Mouse (Mus musculus) lung, embryonic 15.5 days (tissue): ENCODE measurements around the gene Zfp964. TPM values are rescaled to one million over a fixed set of nuclear protein-coding genes. Genes with fewer than 3 reads are reported as not detected.

Experiments
- polyA plus RNA-seq: library from polyadenylated mRNA; unstranded; fragments of >200 nt; fragmentation: Nextera tagmentation; extraction: Ambion mirVana; gene quantifications from 2 replicates; pipeline ENCODE4 v1.2.1, GENCODE M21; 2015

The Zfp964 gene
- polyA plus RNA-seq, 1 experiment from 2014 or later, result 1.9 TPM

Other genes with a start within 250 kb of the Zfp964 start
- not detected in 2 replicates for gene Gm9495, start 200.9 kb upstream of the Zfp964 start, polyA plus RNA-seq
- not detected in 2 replicates for gene Gm7697, start 131.5 kb upstream of the Zfp964 start, polyA plus RNA-seq
- 23.3 and 24.9 TPM in 2 replicates for gene Zfp868, start 28.9 kb upstream of the Zfp964 start, polyA plus RNA-seq
- 29.6 and 31.4 TPM in 2 replicates for gene Zfp869, start 56.2 kb downstream of the Zfp964 start, polyA plus RNA-seq
- gene Zfp963, start 95.5 kb downstream of the Zfp964 start, polyA plus RNA-seq, result 6.6 and 7.0 TPM in 2 replicates
- 0.50 and 0.59 TPM in 2 replicates for gene Gm20422, start 120.4 kb downstream of the Zfp964 start, polyA plus RNA-seq
- gene Atp13a1, start 136.7 kb downstream of the Zfp964 start, polyA plus RNA-seq, result 42.9 and 46.2 TPM in 2 replicates
- gene Zfp866, start 136.7 kb downstream of the Zfp964 start, polyA plus RNA-seq, result 27.4 and 29.7 TPM in 2 replicates
- 7.6 and 8.5 TPM in 2 replicates for gene Gmip, start 154.2 kb downstream of the Zfp964 start, polyA plus RNA-seq
- gene Lpar2, start 167.9 kb downstream of the Zfp964 start, polyA plus RNA-seq, result 0.57 and 0.61 TPM in 2 replicates
- gene Pbx4, start 178.0 kb downstream of the Zfp964 start, polyA plus RNA-seq, result 10.1 and 11.4 TPM in 2 replicates
- gene Cilp2, start 233.2 kb downstream of the Zfp964 start, polyA plus RNA-seq, result 0.59 and 0.61 TPM in 2 replicates
- 2.9 and 3.7 TPM in 2 replicates for gene Tssk6, start 247.7 kb downstream of the Zfp964 start, polyA plus RNA-seq
- 162 and 177 TPM in 2 replicates for gene Ndufa13, start 248.1 kb downstream of the Zfp964 start, polyA plus RNA-seq
- gene Yjefn3, start 248.2 kb downstream of the Zfp964 start, polyA plus RNA-seq, result 4.0 and 5.5 TPM in 2 replicates